Mouse (Mus musculus) embryonic facial prominence, embryonic 12.5 days (tissue): ENCODE measurements around the gene Safb. TPM values are rescaled to one million over a fixed set of nuclear protein-coding genes. Genes with fewer than 3 reads are reported as not detected.

Experiments
- ATAC-seq: fragments of 200-750 bp; cut with Nextera tagmentation; 2 replicates; pipeline ENCODE4 v1.8.0; 2017; ENCODE audit not compliant: insufficient number of reproducible peaks, insufficient read depth, low FRiP score, low TSS enrichment
- H3K27ac ChIP-seq: fragments of 300-500 bp; sonication (generic); 2 replicates; pipeline ENCODE4 v1.5.1; 2016; ENCODE audit warnings: mild to moderate bottlenecking
- H3K27me3 ChIP-seq: fragments of 300-500 bp; sonication (generic); 2 replicates; pipeline ENCODE4 v1.6.1; 2016; ENCODE audit warnings: mild to moderate bottlenecking, moderate library complexity
- H3K36me3 ChIP-seq: fragments of 300-500 bp; sonication (generic); 2 replicates; pipeline ENCODE4 v1.6.1; 2016; ENCODE audit warnings: mild to moderate bottlenecking
- H3K4me1 ChIP-seq: fragments of 300-500 bp; sonication (generic); 2 replicates; pipeline ENCODE4 v1.6.1; 2016
- H3K4me2 ChIP-seq: fragments of 300-500 bp; sonication (generic); replicated peaks from 2 replicates; pipeline ENCODE4 v1.6.1; 2016; ENCODE audit warnings: mild to moderate bottlenecking, moderate library complexity
- H3K4me3 ChIP-seq: fragments of 300-500 bp; sonication (generic); 2 replicates; pipeline ENCODE4 v1.5.1; 2016; ENCODE audit warnings: mild to moderate bottlenecking
- H3K9ac ChIP-seq: fragments of 300-500 bp; sonication (generic); 2 replicates; pipeline ENCODE4 v1.6.1; 2016; ENCODE audit warnings: mild to moderate bottlenecking, moderate library complexity
- H3K9me3 ChIP-seq: fragments of 300-500 bp; sonication (generic); 2 replicates; pipeline ENCODE4 v1.6.1; 2016; ENCODE audit warnings: mild to moderate bottlenecking, moderate library complexity
- WGBS: fragments of 180-500 bp; shearing (Covaris S2); methylation state at CpG from one replicate; pipeline ENCODE4 v1.1.7; 2016; 5-methylcytosine and 5-hydroxymethylcytosine counted together
- polyA plus RNA-seq: library from polyadenylated mRNA; unstranded; fragments of >200 nt; fragmentation: Nextera tagmentation; extraction: Ambion mirVana; gene quantifications from 2 replicates; pipeline ENCODE4 v1.2.1, GENCODE M21; 2016

The Safb gene
- polyA plus RNA-seq, 1 experiment from 2014 or later = 157 TPM

DNA sequence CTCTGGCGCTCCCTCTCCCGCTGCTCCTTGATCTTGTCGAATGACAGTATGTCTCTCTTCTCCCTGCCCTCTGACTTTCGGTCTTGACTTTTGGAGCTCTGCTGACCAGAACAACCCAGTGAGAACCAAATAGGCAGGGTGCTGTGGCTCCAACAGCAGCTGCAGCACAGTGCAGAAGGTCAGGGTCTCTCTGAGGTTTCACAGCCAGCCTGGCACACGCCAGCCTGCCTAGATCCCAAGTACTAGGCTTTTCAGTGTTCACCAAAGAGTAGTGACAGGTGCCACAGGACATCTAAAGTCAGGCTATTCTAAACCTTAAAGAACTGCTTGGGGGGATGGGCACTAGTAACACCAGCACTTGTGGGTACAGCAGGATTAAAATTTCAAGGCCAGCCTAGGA lies 17.7 kb upstream of the Safb start:
- WGBS = 87% methylated on average over 5 of the region's 5 CpGs
- Histone ChIP-seq H3K9me3 (no peaks in the 10 kb centered on the region), H3K27ac (no peak overlapping the region), H3K27me3 (no peaks in the 10 kb centered on the region), H3K9ac (no peak overlapping the region), H3K4me3 (no peak overlapping the region), H3K36me3 (peaks cover 93% of the 10 kb centered on the region), H3K4me1 (no peaks in the 10 kb centered on the region), H3K4me2 (no peak overlapping the region)
- no peak for ATAC-seq

DNA sequence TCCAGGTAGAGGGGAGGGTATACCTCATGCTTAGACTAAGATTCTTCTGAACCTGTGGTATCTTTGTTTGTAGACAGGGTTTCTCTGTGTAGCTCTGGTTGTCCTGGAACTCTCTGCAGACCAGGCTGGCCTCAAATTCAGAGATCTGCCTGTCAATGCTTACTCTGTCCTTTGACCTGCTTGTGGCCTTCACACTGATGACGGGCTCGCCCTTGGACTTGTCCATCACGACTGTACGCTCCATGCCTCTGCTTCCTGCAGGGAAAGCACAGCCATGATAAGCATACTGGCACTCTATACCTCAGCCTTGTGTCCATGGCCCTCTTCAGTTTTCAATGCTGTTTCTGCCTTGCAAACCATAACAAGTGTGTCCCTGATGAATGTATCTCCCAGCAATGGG lies 17.3 kb upstream of the Safb start:
- no peak overlapping the region for H3K27ac ChIP-seq
- H3K4me3 ChIP-seq = no peak overlapping the region
- H3K4me2 ChIP-seq = no peak overlapping the region
- H3K4me1 ChIP-seq = no peaks in the 10 kb centered on the region
- no peak overlapping the region for H3K9ac ChIP-seq
- ATAC-seq = no peak
- H3K36me3 ChIP-seq = peaks cover 93% of the 10 kb centered on the region
- 97% methylated on average over 4 of the region's 4 CpGs for WGBS
- no peaks in the 10 kb centered on the region for H3K9me3 ChIP-seq
- H3K27me3 ChIP-seq = no peaks in the 10 kb centered on the region

- no peak for ATAC-seq
- H3K27me3 ChIP-seq = no peaks in the 10 kb centered on the region
- H3K27ac ChIP-seq = no peak overlapping the region
- H3K9ac ChIP-seq = no peak overlapping the region
- peaks cover 91% of the 10 kb centered on the region for H3K36me3 ChIP-seq
- 91% methylated on average over 4 of the region's 4 CpGs for WGBS
- no peak overlapping the region for H3K4me3 ChIP-seq
- H3K4me1 ChIP-seq = no peaks in the 10 kb centered on the region
- no peaks in the 10 kb centered on the region for H3K9me3 ChIP-seq
- no peak overlapping the region for H3K4me2 ChIP-seq
Measured at GRCm38 (mm10) chr17:56570287-56570686, 14.3 kb upstream of the Safb start.

GRCm38 (mm10) chr17:56572154-56572553 lies 12.5 kb upstream of the Safb start:
- Histone ChIP-seq H3K27ac (no peak overlapping the region), H3K9ac (no peak overlapping the region), H3K4me3 (no peak overlapping the region), H3K36me3 (peaks cover 86% of the 10 kb centered on the region), H3K27me3 (no peaks in the 10 kb centered on the region), H3K4me1 (no peaks in the 10 kb centered on the region), H3K4me2 (no peak overlapping the region), H3K9me3 (no peaks in the 10 kb centered on the region)
- no peak for ATAC-seq
- WGBS = 78% methylated on average over 1 of the region's 1 CpGs

- Histone ChIP-seq H3K36me3 (peaks cover 86% of the 10 kb centered on the region), H3K27ac (no peak overlapping the region), H3K4me3 (no peak overlapping the region), H3K27me3 (no peaks in the 10 kb centered on the region), H3K4me2 (no peak overlapping the region), H3K4me1 (no peaks in the 10 kb centered on the region), H3K9me3 (no peaks in the 10 kb centered on the region), H3K9ac (no peak overlapping the region)
- 95% methylated on average over 3 of the region's 3 CpGs for WGBS
- no peak for ATAC-seq
Measured at GRCm38 (mm10) chr17:56572939-56573338, 11.7 kb upstream of the Safb start.

DNA sequence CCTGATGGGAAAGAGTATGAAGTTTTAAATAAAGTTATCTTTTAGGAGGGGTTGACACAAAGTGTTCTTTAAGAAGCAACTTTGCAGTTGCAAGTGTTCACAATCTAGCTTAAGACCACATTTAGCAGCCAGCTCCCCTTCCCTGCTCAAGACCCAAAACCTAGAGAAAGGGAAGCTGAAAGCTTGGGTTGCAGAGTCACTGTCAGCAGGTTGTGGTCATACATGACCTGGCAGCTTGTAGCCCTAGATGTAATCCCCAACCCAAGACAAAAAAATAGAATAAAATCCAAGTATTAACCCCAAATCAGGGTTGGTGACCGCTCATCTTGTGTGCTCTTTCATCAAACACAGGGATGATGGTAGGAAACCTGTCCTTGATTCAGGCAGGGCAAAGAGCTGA lies 1.6 kb upstream of the Safb start:
- peak overlapping the region; percentile 79 for H3K9ac ChIP-seq
- ATAC-seq = no peak
- H3K4me2 ChIP-seq = peak overlapping the region; percentile 94
- no peaks in the 10 kb centered on the region for H3K27me3 ChIP-seq
- no peak overlapping the region for H3K27ac ChIP-seq
- H3K36me3 ChIP-seq = peaks cover 63% of the 10 kb centered on the region
- no peaks in the 10 kb centered on the region for H3K9me3 ChIP-seq
- peaks cover 34% of the 10 kb centered on the region for H3K4me1 ChIP-seq
- H3K4me3 ChIP-seq = peak overlapping the region; percentile 70
- 79% methylated on average over 1 of the region's 1 CpGs for WGBS

- H3K4me1 ChIP-seq = peaks cover 34% of the 10 kb centered on the region
- peak overlapping the region; percentile 93 for H3K27ac ChIP-seq
- H3K4me2 ChIP-seq = peak overlapping the region; percentile 94
- WGBS = 2% methylated on average over 33 of the region's 33 CpGs
- H3K9ac ChIP-seq = peak overlapping the region; percentile 79
- no peak; the same call in 1 of the 2 replicates for ATAC-seq
- peak overlapping the region; percentile 70 for H3K4me3 ChIP-seq
- peaks cover 63% of the 10 kb centered on the region for H3K36me3 ChIP-seq
- no peaks in the 10 kb centered on the region for H3K27me3 ChIP-seq
- H3K9me3 ChIP-seq = no peaks in the 10 kb centered on the region
Measured at GRCm38 (mm10) chr17:56583611-56584256, 891 bp upstream of the Safb start.

- Histone ChIP-seq H3K36me3 (peaks cover 65% of the 10 kb centered on the region), H3K4me1 (peaks cover 34% of the 10 kb centered on the region), H3K9me3 (no peaks in the 10 kb centered on the region), H3K4me3 (peak overlapping the region; percentile 70), H3K9ac (peak overlapping the region; percentile 79), H3K27ac (peak overlapping the region; percentile 94), H3K4me2 (peak overlapping the region; percentile 87), H3K27me3 (no peaks in the 10 kb centered on the region)
- ATAC-seq = no peak
- under 1% methylated on average over 56 of the region's 61 CpGs for WGBS
Measured at GRCm38 (mm10) chr17:56585171-56585821, 671 bp downstream of the Safb start.

- no peak overlapping the region for H3K27ac ChIP-seq
- peak overlapping the region; percentile 0; the same call in 1 of the 2 replicates for H3K9ac ChIP-seq
- no peaks in the 10 kb centered on the region for H3K27me3 ChIP-seq
- ATAC-seq = no peak
- H3K4me1 ChIP-seq = peaks cover 27% of the 10 kb centered on the region
- H3K36me3 ChIP-seq = peaks cover 68% of the 10 kb centered on the region
- no peaks in the 10 kb centered on the region for H3K9me3 ChIP-seq
- H3K4me2 ChIP-seq = 0 out of 2 replicates have a peak overlapping the region, but pooled peaks have one; percentile 13
- WGBS = 86% methylated on average over 1 of the region's 1 CpGs
- H3K4me3 ChIP-seq = no peak overlapping the region
Measured at GRCm38 (mm10) chr17:56587773-56588172, 3.1 kb downstream of the Safb start.

- Histone ChIP-seq H3K36me3 (peaks cover 75% of the 10 kb centered on the region), H3K27me3 (no peaks in the 10 kb centered on the region), H3K27ac (no peak overlapping the region), H3K9me3 (no peaks in the 10 kb centered on the region), H3K4me2 (no peak overlapping the region), H3K4me1 (peaks cover 20% of the 10 kb centered on the region), H3K9ac (no peak overlapping the region), H3K4me3 (no peak overlapping the region)
- WGBS = 89% methylated on average over 4 of the region's 4 CpGs
- ATAC-seq = no peak
Measured at GRCm38 (mm10) chr17:56588921-56589320, 4.3 kb downstream of the Safb start.

DNA sequence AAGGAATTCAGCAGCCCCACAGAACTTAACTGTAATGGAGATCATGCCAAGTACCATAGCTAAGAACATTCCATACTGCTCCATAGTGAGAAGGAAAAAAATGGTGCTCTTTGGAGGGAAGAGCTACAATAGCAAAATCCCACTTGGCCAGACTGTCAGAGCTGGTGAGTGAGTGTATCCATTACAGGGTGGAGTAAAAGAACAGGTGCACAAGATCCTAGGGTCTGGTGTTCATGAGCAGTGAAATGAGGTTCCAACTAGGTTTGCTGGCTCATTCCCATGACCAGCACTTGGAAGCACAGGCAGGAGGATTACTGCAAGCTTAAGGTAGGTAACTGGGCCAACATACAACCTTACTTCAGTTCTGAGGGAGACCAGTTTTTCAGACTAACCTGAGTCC lies 7.9 kb downstream of the Safb start:
- Histone ChIP-seq H3K27ac (no peak overlapping the region), H3K4me3 (no peak overlapping the region), H3K4me2 (no peak overlapping the region), H3K36me3 (peaks cover 98% of the 10 kb centered on the region), H3K9ac (no peak overlapping the region), H3K9me3 (no peaks in the 10 kb centered on the region), H3K4me1 (peaks cover 2% of the 10 kb centered on the region), H3K27me3 (no peaks in the 10 kb centered on the region)
- no peak for ATAC-seq

DNA sequence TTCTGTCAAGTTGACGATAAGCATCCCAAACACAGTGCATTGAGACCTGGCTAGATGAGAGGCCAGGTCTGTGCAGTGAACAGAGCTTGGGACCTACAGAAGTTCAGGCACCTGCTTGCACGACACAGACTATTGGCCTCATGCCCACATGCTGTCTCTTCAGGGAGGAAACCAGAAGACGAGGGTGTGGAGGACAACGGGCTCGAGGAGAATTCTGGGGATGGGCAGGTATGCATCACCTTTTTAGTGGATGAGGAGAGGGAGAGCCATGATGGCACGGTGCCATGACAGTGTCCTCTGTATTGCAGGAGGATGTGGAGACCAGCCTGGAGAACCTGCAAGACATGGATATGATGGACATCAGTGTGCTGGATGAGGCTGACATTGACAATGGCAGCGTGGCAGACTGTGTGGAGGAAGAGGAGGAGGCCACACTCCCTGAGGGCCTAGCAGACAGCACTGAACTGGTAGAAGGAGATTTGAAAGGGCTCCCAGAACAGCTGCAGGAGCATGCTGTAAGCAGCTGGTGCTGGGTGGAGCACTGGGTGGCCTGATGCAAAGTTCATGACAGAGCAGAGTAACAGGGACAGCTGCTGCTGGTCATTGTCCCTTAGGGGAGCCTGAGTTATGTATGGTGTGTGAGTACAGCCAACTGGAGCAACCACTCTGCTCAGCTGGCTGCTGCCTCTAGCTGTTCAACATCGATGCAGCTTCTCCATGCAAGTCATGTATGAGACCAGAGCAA lies 9.1 kb downstream of the Safb start:
- Histone ChIP-seq H3K9ac (no peak overlapping the region), H3K4me2 (no peak overlapping the region), H3K4me1 (no peaks in the 10 kb centered on the region), H3K27ac (no peak overlapping the region), H3K27me3 (no peaks in the 10 kb centered on the region), H3K9me3 (no peaks in the 10 kb centered on the region), H3K36me3 (peaks cover 94% of the 10 kb centered on the region), H3K4me3 (no peak overlapping the region)
- ATAC-seq = peak; percentile 32; the same call in 1 of the 2 replicates
- WGBS = 93% methylated on average over 8 of the region's 8 CpGs
